Mouse (Mus musculus): Measurements from ENCODE around the gene Ppie.
"Not testable (repeated sequence)": the region's sequence is repeated elsewhere in the genome, so short reads cannot be mapped to it uniquely, and the experiment has no call there.

Ppie gene

GRCm38 (mm10) chr4:123139513-123140154 is at the start of gene Ppie:
Gene Ppie (minus strand): TSS chr4:123139951.
- peak; percentile 77 for DNase-seq

GRCm38 (mm10) chr4:123184816-123185215 is 45.1 kb upstream of the Ppie start:
- DNase-seq = no peak

GRCm38 (mm10) chr4:123183239-123184056 is 43.7 kb upstream of the Ppie start:
- DNase-seq = peak; percentile 58

GRCm38 (mm10) chr4:123182328-123183238 is 42.8 kb upstream of the Ppie start, which contains the start of gene Hpcal4:
Gene Hpcal4 (plus strand): TSS chr4:123183227.
- DNase-seq = peak; percentile 11

- DNase-seq = no peak
These were observed 32.1 kb upstream of the Ppie start for GRCm38 (mm10) chr4:123171811-123172210.

- DNase-seq = no peak
These were observed 24.4 kb upstream of the Ppie start for GRCm38 (mm10) chr4:123164157-123164556.

- DNase-seq = no peak
These were observed 22.7 kb upstream of the Ppie start for GRCm38 (mm10) chr4:123162305-123162917.

- not testable (repeated sequence) for DNase-seq
These were observed 21.5 kb upstream of the Ppie start for GRCm38 (mm10) chr4:123161251-123161650.

GRCm38 (mm10) chr4:123160571-123160970 is 20.8 kb upstream of the Ppie start:
- no peak for DNase-seq

GRCm38 (mm10) chr4:123155840-123156239 is 16.1 kb upstream of the Ppie start:
- DNase-seq = no peak

GRCm38 (mm10) chr4:123155427-123155826 is 15.7 kb upstream of the Ppie start:
- DNase-seq = no peak

GRCm38 (mm10) chr4:123155004-123155403 is 15.3 kb upstream of the Ppie start:
- DNase-seq = peak; percentile 34

GRCm38 (mm10) chr4:123152976-123153375 is 13.2 kb upstream of the Ppie start:
- DNase-seq = no peak

GRCm38 (mm10) chr4:123152003-123152402 is 12.3 kb upstream of the Ppie start:
- no peak for DNase-seq

GRCm38 (mm10) chr4:123147446-123148150 is 7.8 kb upstream of the Ppie start:
- DNase-seq = no peak

GRCm38 (mm10) chr4:123137551-123137950 is 2.2 kb downstream of the Ppie start:
- DNase-seq = no peak

- no peak for DNase-seq
These were observed 12.7 kb downstream of the Ppie start for GRCm38 (mm10) chr4:123127051-123127450.

GRCm38 (mm10) chr4:123126626-123127025 is 13.1 kb downstream of the Ppie start:
- DNase-seq = no peak

GRCm38 (mm10) chr4:123121286-123121685 is 18.5 kb downstream of the Ppie start:
- no peak for DNase-seq

GRCm38 (mm10) chr4:123116640-123117039 is 23.1 kb downstream of the Ppie start:
- not testable (repeated sequence) for DNase-seq

- DNase-seq = no peak
These were observed 23.7 kb downstream of the Ppie start, which contains the start of gene Oxct2b for GRCm38 (mm10) chr4:123116011-123116410. Gene Oxct2b (plus strand): TSS chr4:123116266.

GRCm38 (mm10) chr4:123114651-123115050 is 25.1 kb downstream of the Ppie start:
- not testable (repeated sequence) for DNase-seq
